Mouse (Mus musculus) MEL (cell line): ENCODE measurements around the gene Cp.

Experiments used
- BHLHE40 ChIP-seq: IDR thresholded peaks from 2 replicates; pipeline ENCODE4 v1.6.1; 2012; ENCODE audit warnings: low read depth, mild to moderate bottlenecking, inconsistent platforms, low read length, improper control_type of control experiment, borderline replicate concordance
- CHD2 ChIP-seq: IDR thresholded peaks from 2 replicates; pipeline ENCODE4 v1.6.1; 2011; ENCODE audit warnings: low read length, improper control_type of control experiment
- CTCF ChIP-seq, 3 experiments: IDR thresholded peaks in 2 of 3; conservative IDR thresholded peaks in 1 of 3; 2 replicates each; pipeline ENCODE4 v1.5.1; 2011 to 2012; ENCODE audit warnings: low read length in 3 of 3, low read depth in 2 of 3, mild to moderate bottlenecking in 2 of 3, improper control_type of control experiment in 1 of 3, inconsistent platforms in 1 of 3, mixed read lengths in 1 of 3, moderate library complexity in 1 of 3; ENCODE audit not compliant: control insufficient read depth in 1 of 3, insufficient read depth in 1 of 3, poor library complexity in 1 of 3, severe bottlenecking in 1 of 3
- EP300 ChIP-seq, 2 experiments: IDR thresholded peaks; 2 replicates each; pipeline ENCODE4 v1.6.1; 2011; ENCODE audit warnings: improper control_type of control experiment in 2 of 2, low read length in 2 of 2, low read depth in 1 of 2, mild to moderate bottlenecking in 1 of 2
- GATA1 ChIP-seq: IDR thresholded peaks from 2 replicates; pipeline ENCODE4 v1.6.1; 2011; ENCODE audit warnings: low read depth, low read length, improper control_type of control experiment
- KAT2A ChIP-seq: conservative IDR thresholded peaks from 2 replicates; pipeline ENCODE4 v1.6.1; 2012; ENCODE audit warnings: low read depth, low read length, improper control_type of control experiment, inconsistent platforms
- MYC ChIP-seq: IDR thresholded peaks from 2 replicates; pipeline ENCODE4 v1.6.1; 2011; ENCODE audit warnings: low read depth, mild to moderate bottlenecking, low read length, improper control_type of control experiment, moderate library complexity
- POLR2A ChIP-seq, 2 experiments: IDR thresholded peaks; 2 replicates each; pipeline ENCODE4 v1.6.1; 2011 to 2012; ENCODE audit warnings: low read length in 2 of 2, mild to moderate bottlenecking in 2 of 2, control low read depth in 1 of 2, improper control_type of control experiment in 1 of 2, low read depth in 1 of 2, moderate library complexity in 1 of 2; ENCODE audit not compliant: control insufficient read depth in 1 of 2, insufficient read depth in 1 of 2, poor library complexity in 1 of 2
- TAL1 ChIP-seq: IDR thresholded peaks from 2 replicates; pipeline ENCODE4 v1.6.1; 2012; ENCODE audit warnings: mild to moderate bottlenecking, inconsistent platforms, low read length, moderate library complexity, mixed read lengths
- TCF12 ChIP-seq: IDR thresholded peaks from 2 replicates; pipeline ENCODE4 v1.6.1; 2014; ENCODE audit warnings: low read depth, mild to moderate bottlenecking, inconsistent platforms, low read length, improper control_type of control experiment, moderate library complexity
- USF1 ChIP-seq: IDR thresholded peaks from 2 replicates; pipeline ENCODE4 v1.6.1; 2014; ENCODE audit warnings: low read depth, mild to moderate bottlenecking, inconsistent platforms, low read length, improper control_type of control experiment, moderate library complexity

GRCm38 (mm10) chr3:20010464-20010863 is 53.6 kb downstream of the Cp start:
- TF ChIP-seq EP300 (IDR thresholded peaks at IDR 0.05; ENCODE audit: low read depth in 1 of 2, low read length in 2 of 2) (no peak), POLR2A (IDR thresholded peaks at IDR 0.05; ENCODE audit: control insufficient read depth in 1 of 2, insufficient read depth in 1 of 2, low read depth in 1 of 2, low read length in 2 of 2, poor library complexity in 1 of 2) (no peak), MYC (no peak), CTCF (IDR thresholded peaks at IDR 0.05 in 2 of 3, conservative IDR thresholded peaks at IDR 0.05 in 1 of 3; ENCODE audit: control insufficient read depth in 1 of 3, insufficient read depth in 1 of 3, low read depth in 2 of 3, low read length in 3 of 3, poor library complexity in 1 of 3, severe bottlenecking in 1 of 3) (no peak), USF1 (no peak), GATA1 (no peak), TCF12 (no peak), BHLHE40 (no peak), CHD2 (no peak), TAL1 (no peak), KAT2A (no peak)
